Mouse (Mus musculus) natural killer cell, adult 2 months (primary cell): ENCODE results near the gene Krtap31-2.

Experiments
- DNase-seq, 2 experiments: peaks; one replicate each; pipeline ENCODE4 v3.0.0; 2022; ENCODE audit warnings: low spot score in 2 of 2

Krtap31-2 gene

DNA sequence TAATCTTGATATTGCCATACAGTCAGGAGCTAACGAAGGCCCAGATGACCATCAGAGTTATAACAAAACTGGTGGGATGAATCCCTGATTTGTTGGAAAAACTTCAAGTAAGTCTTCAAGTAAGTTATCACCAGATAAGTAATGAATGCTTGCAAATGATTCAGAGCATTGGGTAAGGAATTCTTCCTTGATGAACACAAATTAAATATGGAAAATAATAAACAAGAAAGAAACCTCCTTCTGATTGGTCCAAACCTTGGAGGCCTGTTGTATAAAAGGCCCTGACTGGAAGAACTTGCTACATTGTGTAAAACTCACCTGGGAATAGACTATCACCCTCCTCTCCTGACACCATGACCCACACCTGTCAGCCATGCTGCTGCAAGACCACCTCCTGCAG lies at the start of gene Krtap31-2:
Krtap31-2 (plus strand) TSS at position 301 of the 400 bp plus-strand sequence.
- no peak for DNase-seq

DNA sequence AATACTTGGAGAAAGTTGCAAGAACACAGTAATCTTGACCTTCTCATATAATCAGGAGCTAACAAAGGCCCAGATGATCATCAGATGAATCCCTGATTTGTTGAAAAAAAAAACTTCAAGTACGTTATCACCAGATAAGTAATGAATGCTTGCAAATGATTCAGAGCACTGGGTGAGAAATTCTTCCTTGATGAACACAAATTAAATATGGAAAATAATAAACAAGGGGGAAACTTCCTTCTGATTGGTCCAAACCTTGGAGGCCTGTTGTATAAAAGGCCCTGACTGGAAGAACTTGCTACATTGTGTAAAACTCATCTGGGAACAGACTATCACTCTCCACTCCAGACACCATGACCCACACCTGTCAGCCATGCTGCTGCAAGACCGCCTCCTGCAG lies 28.5 kb upstream of the Krtap31-2 start, which contains the start of gene Krtap31-1:
Krtap31-1 (plus strand) TSS at position 301 of the 400 bp plus-strand sequence.
- no peak for DNase-seq

DNA sequence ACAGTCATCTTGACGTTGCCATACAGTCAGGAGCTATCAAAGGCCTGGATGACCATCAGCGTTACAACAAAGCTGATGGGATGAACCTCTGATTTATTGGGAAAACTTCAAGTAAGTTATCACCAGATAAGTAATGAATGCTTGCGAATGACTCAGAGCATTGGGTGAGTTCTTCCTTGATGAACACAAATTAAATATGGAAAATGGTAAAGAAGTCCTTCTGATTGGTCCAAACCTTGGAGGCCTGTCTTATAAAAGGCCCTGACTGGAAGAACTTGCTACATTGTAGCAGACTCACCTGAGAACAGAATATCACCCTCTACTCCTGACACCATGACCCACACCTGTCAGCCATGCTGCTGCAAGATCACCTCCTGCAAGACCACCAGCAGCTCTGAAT lies 21.6 kb upstream of the Krtap31-2 start, which contains the start of gene Gm11565:
Gm11565 (plus strand) TSS at position 301 of the 400 bp plus-strand sequence.
- no peak for DNase-seq

DNA sequence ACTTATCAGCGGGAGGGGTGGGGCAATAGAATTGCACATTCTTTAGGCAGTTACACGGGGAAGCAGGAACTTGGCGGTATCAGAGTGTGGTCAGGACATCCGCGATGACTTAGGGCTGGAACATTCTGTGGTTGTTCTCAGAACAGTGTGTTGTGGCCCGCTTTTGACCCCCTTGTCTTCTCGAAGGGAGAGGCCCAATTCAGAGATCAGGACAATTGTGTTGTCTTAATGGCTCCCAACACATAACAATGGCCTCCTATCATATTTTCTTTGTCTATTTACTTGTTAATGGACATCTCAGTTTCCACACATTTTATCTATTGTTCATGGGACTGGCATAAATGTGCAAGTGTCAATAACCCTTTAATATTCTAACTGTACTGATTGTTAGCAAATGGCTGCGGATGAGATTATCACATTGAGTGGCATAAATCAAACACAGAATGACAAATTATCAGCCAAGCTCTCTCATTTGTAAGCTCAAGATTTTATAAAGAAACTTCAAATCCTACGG lies 1.7 kb downstream of the Krtap31-2 start:
- DNase-seq, result no peak

DNA sequence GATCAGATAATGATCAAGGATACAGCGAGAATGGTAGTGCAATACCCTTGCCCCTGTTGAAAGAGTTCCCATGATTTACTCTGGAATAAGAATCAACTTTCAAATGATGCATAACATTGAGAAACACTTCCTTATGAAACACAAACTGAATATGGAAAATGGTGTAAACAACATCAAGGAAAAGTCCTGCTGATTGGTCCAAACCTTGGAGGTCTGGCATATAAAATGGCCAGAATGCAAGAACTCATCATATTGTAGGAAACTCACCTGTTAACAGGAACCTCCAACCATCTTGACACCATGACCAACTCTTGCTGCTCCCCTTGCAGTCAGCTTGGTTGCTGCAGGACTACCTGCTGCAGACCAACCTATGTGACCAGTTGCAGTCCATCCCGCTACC lies 12.1 kb downstream of the Krtap31-2 start, which contains the start of gene Krtap9-5:
Krtap9-5 (plus strand) TSS at position 301 of the 400 bp plus-strand sequence.
- DNase-seq, result no peak

DNA sequence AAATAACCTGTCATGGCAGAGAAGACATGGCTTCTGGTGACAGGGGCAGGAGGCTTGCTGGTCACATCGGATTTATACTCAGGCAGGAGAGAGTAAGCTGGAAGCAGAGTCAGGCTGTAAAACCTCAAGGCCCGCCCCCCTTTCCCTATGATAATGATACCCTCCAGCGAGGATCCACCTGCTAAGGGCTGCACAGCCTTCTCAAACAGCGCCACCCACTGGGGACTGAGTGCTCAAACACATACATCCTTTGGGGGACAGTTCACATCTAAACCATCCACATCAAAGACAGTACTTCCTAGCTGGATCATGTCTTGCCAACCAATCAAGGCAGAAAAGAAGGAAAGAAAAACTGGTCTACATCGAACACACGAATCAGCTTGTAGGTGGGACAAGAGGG lies 28.1 kb downstream of the Krtap31-2 start:
- DNase-seq, result no peak

DNA sequence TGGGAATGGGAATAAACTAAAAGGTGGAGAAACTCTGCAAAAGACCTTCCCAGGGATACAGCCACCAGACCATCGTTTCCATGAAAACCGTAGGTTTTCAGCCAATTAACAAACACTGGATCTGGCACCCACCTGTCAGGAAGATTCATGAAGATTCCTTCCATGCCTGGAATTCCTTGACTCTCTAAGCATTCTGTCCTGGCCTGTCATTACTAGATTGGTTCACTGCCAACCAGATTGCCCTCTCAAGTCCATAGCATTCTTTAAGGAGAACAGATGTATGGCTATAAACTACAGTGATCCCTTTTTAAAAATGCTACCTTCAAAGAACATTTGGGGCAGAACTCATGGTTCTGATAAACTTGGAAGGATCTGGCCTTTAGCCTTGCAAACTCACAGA lies 29.9 kb downstream of the Krtap31-2 start:
- DNase-seq, result no peak

DNA sequence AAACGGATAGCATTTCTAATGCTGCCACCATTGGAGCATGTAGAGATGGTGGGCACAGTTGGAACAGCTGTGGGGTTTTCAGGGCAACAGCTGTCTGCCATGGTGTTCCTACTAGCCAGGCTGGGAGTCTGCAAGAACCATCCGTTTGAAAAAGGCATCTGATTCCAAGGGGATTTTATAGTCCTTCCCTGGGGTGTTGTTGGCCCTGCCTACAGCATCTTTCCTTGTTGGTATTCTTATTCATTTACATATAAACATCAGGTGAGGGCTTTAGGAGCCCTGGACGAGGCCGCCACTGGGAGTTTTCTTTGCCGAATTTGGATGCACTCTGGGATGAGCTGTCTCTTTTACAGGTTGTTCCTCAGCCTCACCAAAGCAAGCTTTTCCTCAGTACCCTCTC lies 42.9 kb downstream of the Krtap31-2 start, which contains the start of gene Krtap29-1:
Krtap29-1 (minus strand) TSS at position 101 of the 400 bp plus-strand sequence.
- DNase-seq, result no peak

DNA sequence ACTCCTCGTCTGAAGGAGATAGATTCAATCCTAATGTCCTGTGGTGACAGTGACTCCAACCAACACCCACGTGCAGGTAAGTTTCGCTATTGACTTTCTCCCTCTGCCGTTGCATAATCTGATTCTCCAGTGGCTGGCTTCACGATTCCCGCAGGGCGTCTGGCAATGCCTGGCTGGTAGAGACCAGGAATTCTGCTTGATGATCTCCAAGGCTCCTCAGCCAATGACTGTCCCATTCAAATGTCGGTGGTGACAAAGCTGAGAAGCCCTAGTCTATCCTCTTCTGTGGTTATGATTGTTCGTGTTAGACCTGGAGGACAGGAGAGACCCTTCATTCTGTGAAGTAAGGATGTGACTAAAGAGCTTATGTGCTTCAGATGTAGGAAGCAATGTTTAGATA lies 46.6 kb downstream of the Krtap31-2 start:
- DNase-seq, result no peak

DNA sequence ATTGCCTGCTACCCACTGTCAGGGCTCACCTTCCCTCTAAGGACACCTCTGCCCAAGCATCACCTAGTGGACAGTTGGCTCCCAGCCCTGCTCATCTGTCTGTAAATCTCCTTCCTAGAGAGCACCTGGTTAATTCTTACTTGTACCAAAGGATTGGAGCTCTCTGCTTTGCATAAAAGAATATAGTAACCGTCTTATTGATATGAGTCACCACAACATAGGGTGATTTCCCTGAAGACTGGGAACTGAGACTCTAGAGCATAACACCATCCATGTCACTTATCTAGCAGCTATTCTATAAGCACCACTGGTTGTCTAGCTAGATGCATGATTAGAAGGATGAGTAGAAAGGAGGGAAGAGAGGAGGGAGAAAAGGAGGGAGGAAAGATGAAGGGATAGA lies 47.4 kb downstream of the Krtap31-2 start:
- no peak for DNase-seq

DNA sequence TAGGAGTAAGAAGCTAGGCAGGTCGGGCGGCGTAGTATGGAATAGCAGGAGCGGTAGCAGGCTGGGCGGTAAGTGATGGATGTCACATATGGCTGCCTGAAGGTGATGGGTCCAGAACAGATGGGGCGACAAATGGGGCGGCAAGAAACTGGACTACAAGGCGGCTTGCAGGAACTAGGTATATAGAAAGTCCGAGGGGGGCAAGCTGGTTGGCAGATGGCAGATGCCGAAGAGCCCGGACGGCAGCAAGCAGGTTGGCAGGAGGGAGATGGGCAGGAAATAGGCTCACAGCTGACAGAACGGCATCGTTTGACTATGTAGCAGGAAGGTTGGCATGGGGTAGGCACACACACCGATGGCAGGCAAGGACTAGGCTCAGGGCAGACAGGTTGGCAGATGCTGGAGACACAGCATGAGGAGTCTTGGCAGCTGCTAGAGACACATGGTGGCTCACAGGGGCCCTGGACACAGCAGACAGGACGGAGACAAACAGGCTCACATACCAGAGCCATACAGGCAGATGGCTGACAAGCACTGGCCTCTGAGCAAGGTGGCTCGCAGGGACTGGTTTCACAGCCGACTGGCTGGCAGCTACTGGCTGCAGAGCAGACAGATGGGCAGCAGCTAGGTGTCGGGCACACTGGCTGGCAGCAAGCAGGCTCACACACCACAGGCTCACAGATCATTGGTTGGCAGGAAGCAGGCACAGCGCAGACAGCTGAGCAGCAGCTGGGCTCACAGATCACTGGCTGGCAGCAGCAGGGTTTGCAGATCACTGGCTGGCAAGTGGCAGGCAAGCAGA lies 49.4 kb downstream of the Krtap31-2 start:
- DNase-seq, result no peak

DNA sequence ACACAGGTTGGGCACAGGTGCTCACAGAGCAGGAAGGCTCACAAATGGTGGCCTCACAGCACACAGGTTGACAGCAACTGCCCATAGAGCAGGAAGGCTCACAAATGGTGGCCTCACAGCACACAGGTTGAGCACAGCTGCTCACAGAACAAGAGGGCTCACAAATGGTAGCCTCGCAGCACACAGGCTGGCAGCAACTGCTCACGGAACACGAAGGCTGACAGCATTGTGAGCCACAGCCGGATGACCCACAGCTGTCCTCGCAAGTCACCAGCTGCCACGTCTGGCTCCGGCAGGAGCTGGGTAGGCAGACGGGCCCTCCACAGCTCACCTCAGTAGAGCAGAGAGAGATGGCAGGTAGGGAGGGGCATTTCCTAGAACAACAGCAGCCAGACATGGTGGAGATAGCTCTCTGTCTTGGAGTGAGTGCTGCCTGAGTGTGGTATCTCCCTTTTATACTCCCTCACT lies 50.1 kb downstream of the Krtap31-2 start, which contains the start of gene Krtap16-1:
Krtap16-1 (minus strand) TSS at position 418 of the 468 bp plus-strand sequence.
- no peak for DNase-seq
